Mouse (Mus musculus) liver, embryonic 14.5 days (tissue): ENCODE data around the gene Gak.

Experiments used
- CTCF ChIP-seq: IDR thresholded peaks from 2 replicates; pipeline ENCODE4 v1.5.1; 2016; ENCODE audit warnings: antibody characterized with exemption, low read depth, control low read depth
- EP300 ChIP-seq: IDR thresholded peaks from 2 replicates; pipeline ENCODE4 v1.6.1; 2016; ENCODE audit warnings: antibody characterized with exemption, low read depth

- no peak for TF ChIP-seq CTCF
- TF ChIP-seq EP300: no peak
Observed at GRCm38 (mm10) chr5:108573054-108573453, 56.5 kb downstream of the Gak start.
